Mouse (Mus musculus): ENCODE data around the gene Znhit1. TPM values are rescaled to one million over a fixed set of nuclear protein-coding genes. Genes with fewer than 3 reads are reported as not detected.
"Not testable (repeated sequence)": the region's sequence is repeated elsewhere in the genome, so short reads cannot be mapped to it uniquely, and the experiment has no call there.

Znhit1 gene
- total RNA-seq, 2 experiments from 2014 or later, result 49.2 to 51.1 TPM

DNA sequence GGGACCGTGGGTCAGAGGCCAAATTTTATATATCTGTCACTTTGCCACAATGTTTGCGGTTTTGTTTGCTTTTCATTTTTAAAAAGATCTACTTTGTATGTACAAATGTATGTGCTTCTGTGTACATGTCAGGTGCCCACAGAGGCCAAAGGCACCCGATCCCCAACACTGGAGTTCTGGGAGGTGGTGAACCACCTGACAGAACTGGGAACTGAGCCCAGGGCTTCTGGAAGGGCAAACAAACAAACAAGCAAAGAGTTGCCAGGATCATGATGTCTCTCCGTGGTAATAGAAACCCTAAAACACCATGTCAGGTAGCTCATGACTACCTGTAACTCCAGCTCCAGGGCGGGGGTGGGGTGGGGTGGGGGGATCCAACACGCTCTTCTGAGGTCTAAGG lies 27.8 kb downstream of the Znhit1 start:
- no peak for DNase-seq
- intact Hi-C loops (cut with DNase I; ENCODE audit: low total_unique reads), result no loop called here

- intact Hi-C loops (cut with DNase I; ENCODE audit: low total_unique reads), result no loop called here
- DNase-seq, result no peak
Observed at GRCm38 (mm10) chr5:136958991-136959605, 28.7 kb downstream of the Znhit1 start.

- intact Hi-C loops (cut with DNase I; ENCODE audit: low total_unique reads), result no loop called here
- no peak for DNase-seq
Observed at GRCm38 (mm10) chr5:136957250-136957649, 30.6 kb downstream of the Znhit1 start.

DNA sequence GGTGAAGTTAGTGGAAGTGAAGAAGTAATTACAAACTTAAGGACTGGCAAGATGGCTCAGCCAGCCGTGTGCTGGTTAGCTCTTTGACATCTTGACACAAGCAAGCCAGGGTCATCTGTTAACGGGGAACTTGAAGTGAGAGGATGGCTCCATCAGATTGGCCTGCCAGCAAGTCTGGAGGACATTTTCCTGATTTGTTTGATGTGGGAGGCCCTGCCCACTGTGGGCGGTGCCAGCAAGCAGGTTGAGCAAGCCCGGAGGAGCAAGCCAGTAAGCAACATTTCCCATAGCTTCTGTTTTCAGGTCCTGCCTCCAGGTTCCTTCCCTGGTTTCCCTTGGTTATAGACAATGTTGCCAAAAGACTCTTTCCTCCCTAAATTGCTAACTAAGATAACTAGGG lies 32.2 kb downstream of the Znhit1 start:
- DNase-seq, result no peak
- intact Hi-C loops (cut with DNase I; ENCODE audit: low total_unique reads), result no loop called here

DNA sequence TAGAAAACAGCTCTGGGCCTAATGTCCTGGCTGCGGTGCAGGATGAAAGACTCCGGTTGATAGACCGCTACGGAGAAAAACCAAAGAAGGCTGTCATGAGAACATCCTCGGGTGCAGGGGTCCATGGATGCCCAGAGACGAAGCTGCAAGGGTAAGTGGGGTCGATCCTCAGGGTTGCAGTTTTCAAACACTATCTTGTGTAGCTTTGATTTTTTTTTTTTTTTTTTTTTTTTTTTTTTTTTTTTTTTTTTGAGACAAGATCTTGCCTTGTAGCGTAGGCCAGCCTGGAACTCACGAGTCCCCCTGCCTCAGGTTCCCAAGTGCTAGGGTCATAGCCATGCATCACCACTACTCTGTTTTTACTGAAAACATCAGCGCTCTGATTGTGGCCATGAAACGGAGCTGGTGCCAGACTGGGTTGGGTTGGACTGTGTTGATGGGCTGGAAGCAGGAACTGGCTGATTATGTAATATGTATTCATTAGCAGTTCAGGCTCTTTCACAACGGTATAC lies 34.3 kb downstream of the Znhit1 start:
- DNase-seq, result peak; percentile 40
- intact Hi-C loops (cut with DNase I; ENCODE audit: low total_unique reads), result no loop called here

- intact Hi-C loops (cut with DNase I; ENCODE audit: low total_unique reads), result no loop called here
- DNase-seq, result peak; percentile 99
Observed at GRCm38 (mm10) chr5:136953015-136953414, 34.8 kb downstream of the Znhit1 start, which contains the start of gene Fis1. Gene Fis1 (plus strand): TSS chr5:136953275.

- no peak for DNase-seq
- intact Hi-C loops (cut with DNase I; ENCODE audit: low total_unique reads), result no loop called here
Observed at GRCm38 (mm10) chr5:136952153-136952552, 35.7 kb downstream of the Znhit1 start.

DNA sequence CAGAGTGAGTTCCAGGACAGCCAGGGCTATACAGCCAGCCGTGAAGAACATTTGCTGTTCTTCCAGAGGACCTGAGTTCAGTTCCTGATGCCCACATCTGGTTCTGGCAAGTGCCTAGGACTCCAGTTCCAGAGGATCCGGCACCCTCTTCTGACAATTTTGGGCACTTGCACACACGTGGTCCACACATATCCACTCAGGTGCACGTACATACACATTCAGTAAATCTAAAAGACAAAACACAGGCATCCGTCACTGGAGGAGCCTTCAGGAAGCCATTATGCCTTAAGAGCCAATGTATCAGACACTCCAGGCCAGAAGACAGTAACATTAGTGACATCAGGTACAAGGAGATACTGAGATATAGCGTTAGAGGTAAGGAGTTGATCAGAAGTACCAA lies 37.3 kb downstream of the Znhit1 start:
- intact Hi-C loops (cut with DNase I; ENCODE audit: low total_unique reads), result no loop called here
- no peak for DNase-seq

DNA sequence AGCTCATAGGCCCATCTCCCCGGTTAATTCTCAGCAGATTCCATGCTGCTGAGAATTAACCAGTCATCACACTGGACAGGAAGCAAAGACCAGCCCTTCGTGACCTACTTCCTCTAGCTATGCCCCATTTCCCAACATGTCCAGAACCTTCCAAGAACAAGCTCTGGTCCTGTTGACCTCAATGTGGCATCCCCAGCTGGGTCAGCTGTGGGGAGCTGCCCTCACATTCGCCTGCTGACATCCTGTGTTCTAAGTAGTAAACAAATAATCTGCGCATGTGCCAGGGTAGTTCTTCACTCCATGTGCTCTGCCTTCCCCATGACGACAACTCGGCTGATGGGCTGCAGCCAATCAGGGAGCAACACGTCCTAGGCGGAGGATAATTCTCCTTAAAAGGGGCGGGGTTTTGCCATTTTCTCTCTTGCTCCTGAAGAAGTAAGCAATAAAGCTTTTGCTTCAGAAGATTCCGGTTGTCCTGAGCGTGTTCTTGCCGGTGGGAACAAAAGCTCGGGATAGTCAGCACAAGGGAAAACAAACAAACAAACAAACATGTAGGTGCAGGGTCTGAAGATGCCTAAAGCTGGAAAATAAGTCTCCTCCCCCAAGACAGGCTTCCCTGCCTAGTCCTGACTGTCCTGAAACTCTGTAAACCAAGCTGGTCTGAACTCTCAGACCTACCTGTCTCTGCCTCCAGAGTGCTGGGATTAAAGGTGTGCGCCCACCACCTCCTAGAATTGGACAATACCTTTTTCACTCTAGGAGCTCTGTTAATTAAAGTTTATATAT lies 38.1 kb downstream of the Znhit1 start:
- DNase-seq; intact Hi-C loops (cut with DNase I; ENCODE audit: low total_unique reads): not testable (repeated sequence)

- intact Hi-C loops (cut with DNase I; ENCODE audit: low total_unique reads), result no loop called here
- DNase-seq, result no peak
Observed at GRCm38 (mm10) chr5:136947874-136948273, 39.9 kb downstream of the Znhit1 start.

GRCm38 (mm10) chr5:136945084-136945483 lies 42.7 kb downstream of the Znhit1 start:
- no peak for DNase-seq
- intact Hi-C loops (cut with DNase I; ENCODE audit: low total_unique reads), result no loop called here

- intact Hi-C loops (cut with DNase I; ENCODE audit: low total_unique reads), result no loop called here
- DNase-seq, result no peak
Observed at GRCm38 (mm10) chr5:136943382-136943781, 44.4 kb downstream of the Znhit1 start.

DNA sequence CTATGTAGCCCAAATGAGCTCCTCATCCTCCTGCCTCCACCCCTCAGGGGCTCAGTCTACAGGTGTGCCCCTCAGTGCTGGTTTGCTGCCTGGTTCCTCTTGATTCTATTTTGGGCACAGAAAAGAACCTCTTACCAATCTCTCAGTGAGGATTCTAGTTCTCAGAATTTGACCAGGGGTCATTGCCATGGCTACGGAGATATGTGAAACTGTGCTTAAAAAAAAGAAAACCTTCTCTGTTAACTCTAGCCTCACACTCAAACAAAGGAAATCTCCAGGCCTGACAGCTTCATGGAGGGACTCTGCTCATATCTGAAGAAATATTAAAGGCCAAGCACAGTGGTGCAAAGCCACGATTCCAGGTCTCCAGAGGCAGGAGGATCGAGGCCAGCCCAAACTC lies 45.0 kb downstream of the Znhit1 start:
- no peak for DNase-seq
- intact Hi-C loops (cut with DNase I; ENCODE audit: low total_unique reads), result no loop called here

DNA sequence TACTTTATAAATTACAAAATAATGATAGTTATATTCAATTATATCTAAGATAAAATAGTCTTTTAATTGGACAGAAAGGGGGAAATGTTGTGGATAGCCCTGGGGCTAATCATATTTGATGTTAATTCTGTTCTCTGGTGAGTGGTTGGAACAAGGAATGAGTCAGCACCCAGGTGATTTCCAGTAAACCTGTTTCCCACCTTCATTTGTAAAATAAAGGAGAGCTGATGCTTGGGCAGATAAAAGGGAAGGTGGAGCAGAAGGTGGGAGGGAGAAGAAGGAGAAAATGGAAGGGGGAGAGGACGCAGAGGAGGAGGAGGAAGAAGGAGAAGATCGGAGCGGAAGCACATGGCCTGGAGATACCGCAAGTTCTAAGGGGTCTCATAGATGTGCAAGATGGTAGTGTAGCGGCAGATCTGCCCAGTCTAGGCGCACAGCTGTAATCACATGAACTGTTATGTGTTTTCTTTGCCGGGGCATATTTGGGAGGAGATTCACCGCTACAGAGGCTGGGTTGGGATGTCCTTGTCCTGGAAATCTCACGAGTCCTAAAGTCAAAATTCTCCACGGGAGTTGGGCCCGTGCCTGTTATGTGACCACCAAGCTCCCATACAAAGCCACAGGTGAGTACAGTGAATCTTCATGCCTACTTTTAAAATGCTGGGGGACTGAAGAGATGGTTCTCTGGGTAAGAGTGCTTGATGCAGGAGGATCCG lies 46.8 kb downstream of the Znhit1 start:
- intact Hi-C loops (cut with DNase I; ENCODE audit: low total_unique reads), result no loop called here
- no peak for DNase-seq

DNA sequence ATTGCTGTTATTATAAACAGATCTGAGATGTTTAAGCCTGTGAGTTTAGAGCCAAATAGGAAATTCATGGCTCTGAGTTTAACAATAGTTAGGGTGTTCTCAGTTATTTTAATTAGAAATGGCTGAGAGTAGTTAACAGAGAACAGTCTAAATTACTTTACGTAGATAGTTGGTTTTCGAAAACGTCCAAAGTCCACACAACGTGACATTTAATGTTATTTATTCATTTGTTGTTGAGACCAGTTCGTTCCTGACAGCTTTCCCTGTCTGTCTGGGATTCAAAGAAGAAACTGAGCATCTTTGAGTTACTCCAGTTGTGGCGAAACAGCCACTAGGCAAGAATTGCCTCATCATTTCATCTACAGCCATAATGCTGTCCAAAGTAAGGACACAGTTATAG lies 47.8 kb downstream of the Znhit1 start:
- DNase-seq; intact Hi-C loops (cut with DNase I; ENCODE audit: low total_unique reads): not testable (repeated sequence)

DNA sequence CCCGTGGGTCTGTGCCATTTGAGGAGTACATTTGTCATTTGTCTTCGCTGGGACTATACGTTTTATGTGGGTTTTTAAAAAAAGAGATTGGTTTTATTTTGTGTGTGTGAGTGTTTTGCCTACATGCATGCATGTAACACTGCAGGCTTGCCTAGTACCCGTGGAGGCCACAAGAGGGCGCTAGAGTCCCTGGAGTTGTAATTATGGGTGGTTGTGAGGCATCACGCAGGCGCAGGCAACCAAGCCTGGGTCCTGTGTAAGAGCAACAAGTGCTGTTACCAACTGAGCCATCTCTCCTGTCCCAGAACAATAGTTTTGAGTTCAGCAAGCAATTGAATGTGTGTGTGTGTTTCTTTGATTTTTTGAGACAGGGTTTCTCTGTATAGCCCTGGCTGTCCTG lies 48.5 kb downstream of the Znhit1 start:
- intact Hi-C loops (cut with DNase I; ENCODE audit: low total_unique reads), result no loop called here
- DNase-seq, result no peak

GRCm38 (mm10) chr5:136937621-136938020 lies 50.2 kb downstream of the Znhit1 start:
- DNase-seq, result no peak
- intact Hi-C loops (cut with DNase I; ENCODE audit: low total_unique reads), result no loop called here

DNA sequence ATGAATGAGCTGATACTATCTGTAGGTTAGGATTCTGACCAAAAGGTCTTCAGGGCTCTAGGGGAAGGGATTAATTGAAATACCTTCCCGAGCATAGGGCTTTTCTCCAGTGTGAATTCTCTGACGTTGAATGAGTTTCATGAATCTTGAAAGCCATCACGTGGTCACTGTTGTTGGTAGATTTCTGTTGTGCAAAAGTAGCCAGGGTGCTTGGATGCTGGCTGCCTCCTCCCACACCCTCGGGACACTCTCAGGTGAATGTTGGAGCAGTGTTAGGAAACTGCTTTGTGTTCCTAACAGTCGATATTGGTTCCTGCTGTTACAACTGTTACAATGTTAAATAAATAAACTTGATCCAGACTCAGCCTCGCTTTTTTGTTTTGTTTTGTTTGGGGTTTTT lies 51.1 kb downstream of the Znhit1 start:
- DNase-seq, result no peak
- intact Hi-C loops (cut with DNase I; ENCODE audit: low total_unique reads), result no loop called here

GRCm38 (mm10) chr5:136935905-136936695 lies 51.7 kb downstream of the Znhit1 start:
- intact Hi-C loops (cut with DNase I; ENCODE audit: low total_unique reads), result no loop called here
- no peak for DNase-seq

DNA sequence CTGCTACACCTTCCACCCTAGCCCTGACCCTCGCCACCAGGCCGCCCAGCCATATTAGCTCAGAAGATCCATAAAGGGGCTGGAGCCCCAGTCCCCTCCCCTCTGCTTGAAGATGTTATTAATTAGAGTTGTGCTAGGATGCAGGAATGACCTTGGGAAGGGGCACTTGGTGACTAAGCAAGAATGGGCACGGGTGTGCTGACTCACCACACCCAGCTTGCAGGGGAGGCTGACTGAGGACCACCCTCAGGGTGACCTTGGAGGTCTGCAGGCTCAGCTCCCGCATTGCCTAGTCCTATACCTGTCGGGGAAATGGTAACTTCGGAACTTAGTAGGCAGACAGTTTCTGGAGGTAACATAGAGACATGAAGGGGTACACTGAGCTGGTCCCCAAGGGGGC lies 53.9 kb downstream of the Znhit1 start:
- DNase-seq, result no peak
- intact Hi-C loops (cut with DNase I; ENCODE audit: low total_unique reads), result no loop called here

Data from gastrocnemius, postnatal 14 days (tissue).